Mouse (Mus musculus) G1E (cell line): ENCODE measurements at regions not wholly inside any gene's neighbourhood (a gene's known extent, or its start where the extent isn't known, plus 50 kb on each side); places are given as distances from the start of the nearest gene placed in this dataset.

ENCODE experiments used
- CTCF ChIP-seq: IDR thresholded peaks from 2 replicates; pipeline ENCODE4 v1.5.1; 2012; ENCODE audit warnings: low read depth, low read length, inconsistent platforms, mixed read lengths
- POLR2AphosphoS5 ChIP-seq: IDR thresholded peaks from 2 replicates; pipeline ENCODE4 v1.6.1; 2012; ENCODE audit warnings: low read depth, low read length, inconsistent platforms; ENCODE audit not compliant: insufficient replicate concordance

GRCm38 (mm10) chr9:14053704-14054103, 221.2 kb upstream of the Sesn3 start:
- no peak for TF ChIP-seq CTCF
- no peak for TF ChIP-seq POLR2AphosphoS5
